Mouse (Mus musculus) intestine, embryonic 14.5 days (tissue): ENCODE results near the gene Bud13. TPM values are rescaled to one million over a fixed set of nuclear protein-coding genes. Genes with fewer than 3 reads are reported as not detected.

Experiments used
- polyA plus RNA-seq: library from polyadenylated mRNA; unstranded; fragments of >200 nt; fragmentation: Nextera tagmentation; extraction: Ambion mirVana; gene quantifications from 2 replicates; pipeline ENCODE4 v1.2.1, GENCODE M21; 2014

Bud13 gene
- polyA plus RNA-seq, 1 experiment from 2014 or later, result 25.1 TPM

Other genes starting within 250 kb of the Bud13 start
- 204 and 281 TPM in 2 replicates for gene Apoa1, start 54.4 kb upstream of the Bud13 start, polyA plus RNA-seq
- gene Apoc3, start 47.4 kb upstream of the Bud13 start, polyA plus RNA-seq, result 6.8 and 12.2 TPM in 2 replicates
- 6.9 and 12.3 TPM in 2 replicates for gene Apoa4, start 42.3 kb upstream of the Bud13 start, polyA plus RNA-seq
- gene Apoa5, start 14.4 kb upstream of the Bud13 start, polyA plus RNA-seq, result not detected in 2 replicates
- gene Zpr1, start 9.9 kb upstream of the Bud13 start, polyA plus RNA-seq, result 68.3 and 70.2 TPM in 2 replicates
- not detected in 2 replicates for gene 4931429L15Rik, start 37.0 kb downstream of the Bud13 start, polyA plus RNA-seq